Mouse (Mus musculus) limb, embryonic 15.5 days (tissue): Measurements from ENCODE around the gene Ckb. TPM values are rescaled to one million over a fixed set of nuclear protein-coding genes. Genes with fewer than 3 reads are reported as not detected.
A peak's percentile ranks its signal among the peaks of the same experiment; 100 is the strongest.

Experiments
- ATAC-seq: fragments of 200-750 bp; cut with Nextera tagmentation; 2 replicates; pipeline ENCODE4 v1.8.0; 2017; ENCODE audit warnings: low read depth, moderate TSS enrichment; ENCODE audit not compliant: insufficient number of reproducible peaks, low FRiP score, low TSS enrichment
- H3K27ac ChIP-seq: fragments of 300-500 bp; sonication (generic); 2 replicates; pipeline ENCODE4 v1.5.1; 2015; ENCODE audit warnings: moderate library complexity, mild to moderate bottlenecking, inconsistent platforms
- H3K27me3 ChIP-seq: fragments of 300-500 bp; sonication (generic); 2 replicates; pipeline ENCODE4 v1.6.1; 2015; ENCODE audit warnings: inconsistent platforms
- H3K36me3 ChIP-seq: fragments of 300-500 bp; sonication (generic); 2 replicates; pipeline ENCODE4 v1.6.1; 2015; ENCODE audit warnings: inconsistent platforms
- H3K4me1 ChIP-seq: fragments of 300-500 bp; sonication (generic); 2 replicates; pipeline ENCODE4 v1.6.1; 2015; ENCODE audit warnings: inconsistent platforms
- H3K4me2 ChIP-seq: fragments of 300-500 bp; sonication (generic); 2 replicates; pipeline ENCODE4 v1.6.1; 2015; ENCODE audit warnings: mild to moderate bottlenecking, inconsistent platforms
- H3K4me3 ChIP-seq: fragments of 300-500 bp; sonication (generic); 2 replicates; pipeline ENCODE4 v1.5.1; 2015; ENCODE audit warnings: mild to moderate bottlenecking, inconsistent platforms
- H3K9ac ChIP-seq: fragments of 300-500 bp; sonication (generic); 2 replicates; pipeline ENCODE4 v1.6.1; 2015; ENCODE audit warnings: inconsistent platforms
- H3K9me3 ChIP-seq: fragments of 300-500 bp; sonication (generic); 2 replicates; pipeline ENCODE4 v1.6.1; 2016; ENCODE audit warnings: inconsistent platforms
- WGBS: fragments of 180-500 bp; shearing (Covaris S2); methylation state at CpG from one replicate; pipeline ENCODE4 v1.1.7; 2015; 5-methylcytosine and 5-hydroxymethylcytosine counted together
- polyA plus RNA-seq: library from polyadenylated mRNA; unstranded; fragments of >200 nt; fragmentation: Nextera tagmentation; extraction: Ambion mirVana; gene quantifications from 2 replicates; pipeline ENCODE4 v1.2.1, GENCODE M21; 2015

The Ckb gene
- polyA plus RNA-seq, 1 experiment from 2014 or later, result 132 TPM

DNA sequence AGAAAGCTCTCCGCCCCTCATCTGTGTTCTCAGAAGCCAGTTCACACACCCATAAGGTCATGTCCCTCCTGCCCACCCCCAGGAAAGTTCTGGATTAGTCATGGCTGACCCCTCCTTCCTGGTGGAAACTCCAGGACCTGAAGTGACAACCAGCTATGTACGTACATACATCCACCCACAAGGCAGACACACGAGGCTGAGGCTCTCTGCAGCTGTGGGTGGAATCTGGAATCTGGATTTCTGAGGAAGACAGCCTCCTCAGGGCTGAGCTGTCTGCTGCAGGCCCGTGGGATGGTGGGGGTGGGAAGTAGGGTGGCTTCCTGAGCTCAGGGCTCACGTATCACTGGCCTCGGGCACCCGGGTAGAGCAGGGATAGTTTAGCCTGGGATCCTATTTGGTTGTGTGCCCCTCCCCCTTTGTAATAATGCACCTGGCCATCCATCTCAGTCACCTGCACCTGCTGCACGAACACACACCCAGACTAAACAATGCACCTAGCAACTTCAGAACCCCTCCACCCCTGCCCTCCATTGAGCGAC, 28.9 kb upstream of the Ckb start:
- Histone ChIP-seq H3K27ac (no peak overlapping the region), H3K4me1 (peaks cover 20% of the 10 kb centered on the region), H3K4me2 (no peak overlapping the region), H3K9me3 (no peaks in the 10 kb centered on the region), H3K9ac (no peak overlapping the region), H3K36me3 (no peaks in the 10 kb centered on the region), H3K4me3 (no peak overlapping the region), H3K27me3 (no peaks in the 10 kb centered on the region)
- no peak for ATAC-seq
- WGBS, result 53% methylated on average over 9 of the region's 9 CpGs

DNA sequence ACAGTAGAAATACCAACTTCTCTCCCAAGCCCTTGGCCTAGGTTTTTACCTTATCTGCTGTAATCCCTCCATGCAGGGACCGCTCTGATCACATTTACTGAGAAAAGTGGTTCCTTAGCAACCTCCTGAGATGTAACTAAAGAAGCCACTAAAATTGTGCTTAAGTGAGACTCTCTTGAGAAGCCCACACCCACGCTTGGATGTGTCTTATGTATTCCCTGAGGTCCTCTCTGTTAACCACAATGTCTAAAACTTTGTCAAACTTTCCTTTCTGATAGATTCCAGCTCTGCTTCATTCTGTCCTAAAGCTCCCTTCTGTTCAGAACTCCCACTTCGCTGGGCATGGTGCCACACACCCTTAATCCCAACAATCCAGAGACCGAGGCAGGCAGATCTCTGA, 27.4 kb upstream of the Ckb start:
- no peaks in the 10 kb centered on the region for H3K27me3 ChIP-seq
- H3K36me3 ChIP-seq, result no peaks in the 10 kb centered on the region
- WGBS, result 83% methylated on average over 4 of the region's 4 CpGs
- H3K4me1 ChIP-seq, result peaks cover 17% of the 10 kb centered on the region
- no peak overlapping the region for H3K27ac ChIP-seq
- H3K4me3 ChIP-seq, result no peak overlapping the region
- no peak for ATAC-seq
- H3K9ac ChIP-seq, result no peak overlapping the region
- no peak overlapping the region for H3K4me2 ChIP-seq
- H3K9me3 ChIP-seq, result no peaks in the 10 kb centered on the region

DNA sequence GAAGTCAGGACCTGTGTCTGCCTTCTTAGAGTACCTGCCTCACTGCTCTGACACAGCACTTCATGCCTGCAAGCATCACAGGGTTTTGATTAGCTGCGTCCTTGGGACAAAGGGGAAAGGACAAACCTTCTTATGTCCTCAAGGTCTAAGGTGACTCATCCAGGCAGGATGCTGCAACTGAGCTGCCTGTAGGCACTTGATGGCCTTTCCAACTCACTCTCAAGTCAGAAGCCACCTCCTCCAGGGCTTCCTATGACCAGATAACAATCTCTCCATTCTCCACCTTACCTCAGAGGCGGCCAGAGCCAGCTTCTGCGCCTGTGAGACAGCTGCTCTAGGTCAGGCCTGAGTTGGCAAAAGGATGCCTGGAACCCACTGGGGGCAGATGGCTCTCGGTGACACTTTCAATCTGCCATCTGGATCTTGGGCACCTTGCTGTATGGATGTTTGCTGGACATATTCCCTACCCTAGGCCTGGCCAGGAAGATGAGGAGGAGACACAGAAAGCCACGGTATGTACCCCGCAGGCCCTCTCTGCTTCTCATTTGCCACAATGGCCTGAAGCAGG, 26.3 kb upstream of the Ckb start:
- Histone ChIP-seq H3K27ac (no peak overlapping the region), H3K9me3 (no peaks in the 10 kb centered on the region), H3K9ac (0 out of 2 replicates have a peak overlapping the region, but pooled peaks have one; percentile 11), H3K27me3 (no peaks in the 10 kb centered on the region), H3K4me1 (peaks cover 25% of the 10 kb centered on the region), H3K36me3 (no peaks in the 10 kb centered on the region), H3K4me3 (no peak overlapping the region), H3K4me2 (no peak overlapping the region)
- ATAC-seq, result no peak
- 72% methylated on average over 6 of the region's 6 CpGs for WGBS

DNA sequence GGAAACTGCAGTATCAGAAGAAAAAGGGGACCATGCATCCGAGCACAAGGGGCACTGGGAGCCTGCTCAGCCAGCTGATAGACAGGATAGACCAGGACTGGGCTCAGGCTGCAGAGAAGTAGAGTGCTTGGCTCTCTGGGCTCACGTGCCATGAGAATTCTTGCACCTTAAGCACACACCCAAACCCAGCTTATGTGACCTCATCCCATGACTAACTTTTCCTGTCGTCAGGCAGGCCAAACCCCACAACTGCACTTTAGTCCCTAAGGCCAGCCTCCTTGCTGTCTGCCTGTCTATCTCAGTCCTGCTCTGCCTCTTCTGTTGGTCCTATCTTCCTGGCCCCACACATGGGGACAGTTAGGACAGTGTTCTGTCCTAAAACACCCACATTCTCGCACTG, 25.6 kb upstream of the Ckb start:
- ATAC-seq, result no peak
- peaks cover 32% of the 10 kb centered on the region for H3K4me1 ChIP-seq
- H3K27me3 ChIP-seq, result no peaks in the 10 kb centered on the region
- no peak overlapping the region for H3K4me3 ChIP-seq
- H3K36me3 ChIP-seq, result no peaks in the 10 kb centered on the region
- H3K4me2 ChIP-seq, result no peak overlapping the region
- no peak overlapping the region for H3K9ac ChIP-seq
- WGBS, result 62% methylated on average over 4 of the region's 4 CpGs
- no peak overlapping the region for H3K27ac ChIP-seq
- H3K9me3 ChIP-seq, result no peaks in the 10 kb centered on the region

DNA sequence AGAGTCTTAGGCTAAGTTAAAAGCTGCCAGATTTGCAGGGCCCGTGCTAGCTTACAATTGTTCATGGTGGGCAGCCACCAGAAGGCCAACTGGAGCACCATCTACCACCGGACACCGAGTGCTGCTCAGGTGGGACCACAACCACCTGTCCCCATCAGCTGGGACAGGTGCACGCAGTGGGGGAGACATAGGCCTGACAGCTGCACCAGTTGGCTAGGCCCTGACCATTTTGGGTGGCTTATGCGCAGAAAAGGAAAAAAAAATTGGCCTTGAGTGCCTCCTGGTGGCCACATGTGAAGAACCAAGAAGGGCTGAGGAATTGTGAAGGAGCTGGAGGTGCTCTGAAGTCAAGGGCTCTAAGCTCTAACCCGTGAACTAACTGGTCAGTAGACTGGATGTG, 24.1 kb upstream of the Ckb start:
- ATAC-seq, result no peak
- 31% methylated on average over 6 of the region's 6 CpGs for WGBS

DNA sequence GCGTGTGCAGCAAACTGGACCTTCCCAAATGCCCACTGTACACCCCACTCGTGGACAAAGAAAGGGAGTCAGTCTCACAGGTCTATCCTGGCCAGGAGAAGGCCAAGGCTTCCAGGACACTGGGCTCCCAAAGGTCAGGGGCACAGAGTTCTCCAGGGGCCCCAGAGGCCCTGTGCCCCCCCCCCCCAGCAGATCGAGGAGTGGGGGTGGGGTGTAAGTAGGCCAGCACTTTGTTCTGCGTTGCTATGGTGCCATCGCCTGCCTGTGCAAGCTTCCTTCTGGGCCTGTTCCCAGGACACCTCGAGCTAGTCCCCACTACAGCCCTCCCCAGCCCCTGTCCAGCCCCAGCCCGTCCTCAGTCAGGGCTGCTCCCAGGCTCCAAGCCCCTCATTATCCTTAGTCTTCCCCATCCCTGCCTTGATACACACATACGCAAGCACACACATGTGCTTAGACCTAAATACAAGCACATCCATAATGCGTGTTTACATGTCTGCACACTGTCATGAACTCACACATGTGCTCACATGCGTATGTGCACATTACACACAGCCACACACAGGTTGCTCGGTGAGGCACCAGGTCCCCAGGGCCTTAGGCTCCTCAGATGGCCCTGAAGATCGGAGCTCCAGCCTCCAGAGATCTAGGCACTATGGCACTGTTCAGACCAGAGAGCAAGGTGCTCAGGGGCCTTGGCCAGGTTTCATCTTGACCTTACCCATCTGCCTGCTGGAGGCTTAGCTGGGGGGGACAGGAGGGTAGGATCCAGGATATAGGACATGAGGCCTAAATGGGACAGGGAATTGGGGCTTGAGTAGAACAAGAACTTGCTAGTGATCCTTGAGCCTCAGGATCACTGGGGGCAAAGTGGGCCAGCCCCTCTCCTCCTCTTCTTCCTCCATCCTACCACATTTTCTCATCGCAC, 23.0 kb upstream of the Ckb start:
- Histone ChIP-seq H3K4me2 (no peak overlapping the region), H3K36me3 (no peaks in the 10 kb centered on the region), H3K27ac (no peak overlapping the region), H3K27me3 (no peaks in the 10 kb centered on the region), H3K9me3 (no peaks in the 10 kb centered on the region), H3K4me1 (peaks cover 45% of the 10 kb centered on the region), H3K9ac (no peak overlapping the region), H3K4me3 (no peak overlapping the region)
- ATAC-seq, result no peak
- WGBS, result 62% methylated on average over 13 of the region's 13 CpGs

More for the DNA sequence above, 24.1 kb upstream of the Ckb start:
- Histone ChIP-seq H3K4me1 (peaks cover 41% of the 10 kb centered on the region), H3K4me3 (no peak overlapping the region), H3K9ac (no peak overlapping the region), H3K36me3 (no peaks in the 10 kb centered on the region), H3K27ac (no peak overlapping the region; the same call in 1 of the 2 replicates), H3K9me3 (no peaks in the 10 kb centered on the region), H3K27me3 (no peaks in the 10 kb centered on the region), H3K4me2 (no peak overlapping the region)

DNA sequence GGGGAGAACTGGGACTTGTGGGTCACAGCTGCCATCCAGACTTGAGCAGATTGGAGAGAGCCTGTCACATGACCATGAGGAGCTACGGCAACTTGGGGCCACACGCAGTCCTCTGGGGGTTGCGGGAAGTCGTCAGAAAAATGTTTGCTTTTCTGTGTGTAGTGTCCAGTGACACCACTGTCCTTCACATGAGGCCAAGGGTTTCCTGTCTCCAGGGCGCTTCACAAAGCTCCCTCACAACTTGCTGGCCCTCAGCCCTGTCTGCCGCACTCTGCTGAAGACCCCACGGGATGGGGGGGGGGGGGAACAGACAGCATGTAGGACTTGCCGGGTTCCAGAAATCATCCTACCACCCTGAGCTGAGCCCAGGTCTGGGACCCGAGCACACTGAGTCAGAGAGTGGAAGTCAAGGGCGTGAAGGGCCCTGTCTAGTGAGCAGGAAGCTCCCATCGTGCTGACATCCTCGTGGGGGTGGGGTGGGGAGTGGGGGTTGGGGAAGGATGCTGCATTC, 22.2 kb upstream of the Ckb start:
- 33% methylated on average over 12 of the region's 12 CpGs for WGBS

DNA sequence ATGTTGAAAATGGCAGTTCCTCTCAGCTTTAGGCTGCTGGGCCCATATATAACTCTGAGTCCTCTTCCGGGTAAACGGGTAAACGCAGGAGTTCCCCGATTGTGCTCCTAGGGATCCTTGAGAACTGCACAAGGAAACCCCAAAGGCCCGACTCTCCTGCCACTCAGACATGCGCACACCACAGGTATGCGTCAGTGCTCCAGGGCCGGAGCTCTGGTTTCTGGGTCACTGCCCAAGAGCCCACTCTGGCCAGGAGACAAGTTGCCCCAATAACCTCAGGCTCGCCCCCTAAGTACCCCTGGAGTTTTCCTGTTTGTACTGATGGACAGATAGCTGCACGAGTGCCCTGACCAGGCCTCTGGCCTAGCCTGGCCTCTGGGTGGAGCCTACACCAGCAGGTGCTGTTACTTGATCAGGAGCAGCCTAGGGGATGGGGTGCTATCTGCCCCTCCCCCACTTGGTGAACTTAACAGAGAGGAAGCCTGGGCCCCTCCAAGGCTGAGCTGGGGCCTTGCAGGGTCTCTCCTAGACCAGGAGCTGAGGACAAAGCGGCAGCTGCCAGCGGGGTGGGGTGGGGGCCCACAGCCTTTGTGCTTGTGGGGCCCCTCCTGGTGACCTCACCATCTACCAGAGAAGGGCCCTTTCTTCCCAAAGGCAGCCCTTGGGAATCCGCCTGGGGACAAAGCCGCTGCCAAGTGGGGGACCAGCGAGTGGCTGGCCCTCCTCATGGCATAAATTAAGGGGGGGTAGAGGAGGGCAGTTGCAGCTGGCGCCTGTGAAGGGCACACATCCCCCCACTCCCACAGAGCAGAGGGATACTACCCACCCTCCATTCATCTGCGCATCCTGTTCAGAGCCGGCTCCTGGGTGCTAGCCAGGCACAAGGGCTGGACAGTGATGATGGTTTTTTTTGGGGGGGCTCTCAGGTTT, 21.5 kb upstream of the Ckb start:
- Histone ChIP-seq H3K9ac (no peak overlapping the region), H3K4me1 (peaks cover 48% of the 10 kb centered on the region), H3K27me3 (no peaks in the 10 kb centered on the region), H3K4me2 (no peak overlapping the region), H3K36me3 (no peaks in the 10 kb centered on the region), H3K4me3 (no peak overlapping the region), H3K9me3 (no peaks in the 10 kb centered on the region), H3K27ac (peak overlapping the region; percentile 47)
- 41% methylated on average over 18 of the region's 18 CpGs for WGBS
- peak; percentile 54 for ATAC-seq

More for the DNA sequence above, 22.2 kb upstream of the Ckb start:
- no peaks in the 10 kb centered on the region for H3K36me3 ChIP-seq
- no peak overlapping the region for H3K4me3 ChIP-seq
- peak overlapping the region; percentile 47 for H3K27ac ChIP-seq
- no peak overlapping the region for H3K9ac ChIP-seq
- H3K4me1 ChIP-seq, result peaks cover 47% of the 10 kb centered on the region
- no peaks in the 10 kb centered on the region for H3K27me3 ChIP-seq
- no peak overlapping the region for H3K4me2 ChIP-seq
- H3K9me3 ChIP-seq, result no peaks in the 10 kb centered on the region
- no peak for ATAC-seq

DNA sequence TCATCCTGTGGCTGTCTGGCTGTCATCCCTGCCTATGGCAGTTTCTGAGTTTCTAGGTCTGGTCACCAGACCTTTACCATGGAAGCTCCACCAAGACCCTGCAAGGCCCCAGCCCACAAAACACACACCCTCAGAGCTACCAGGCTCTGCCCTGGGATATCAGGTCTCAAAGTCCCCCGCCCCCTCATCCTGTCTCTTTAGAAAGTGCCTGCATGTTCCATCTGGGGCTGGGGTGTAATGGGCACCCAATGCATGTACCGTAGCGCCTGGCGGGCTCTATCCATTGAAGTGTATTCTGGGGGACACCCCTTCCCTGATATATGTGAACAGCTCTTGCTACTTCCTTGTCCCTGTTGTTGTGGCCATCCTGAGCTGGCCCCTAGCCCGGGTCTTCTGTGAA, 20.8 kb upstream of the Ckb start:
- 85% methylated on average over 5 of the region's 5 CpGs for WGBS
- Histone ChIP-seq H3K4me1 (peaks cover 51% of the 10 kb centered on the region), H3K36me3 (no peaks in the 10 kb centered on the region), H3K4me3 (no peak overlapping the region), H3K9me3 (no peaks in the 10 kb centered on the region), H3K27ac (0 out of 2 replicates have a peak overlapping the region, but pooled peaks have one; percentile 27), H3K4me2 (no peak overlapping the region), H3K9ac (no peak overlapping the region), H3K27me3 (no peaks in the 10 kb centered on the region)
- no peak for ATAC-seq

DNA sequence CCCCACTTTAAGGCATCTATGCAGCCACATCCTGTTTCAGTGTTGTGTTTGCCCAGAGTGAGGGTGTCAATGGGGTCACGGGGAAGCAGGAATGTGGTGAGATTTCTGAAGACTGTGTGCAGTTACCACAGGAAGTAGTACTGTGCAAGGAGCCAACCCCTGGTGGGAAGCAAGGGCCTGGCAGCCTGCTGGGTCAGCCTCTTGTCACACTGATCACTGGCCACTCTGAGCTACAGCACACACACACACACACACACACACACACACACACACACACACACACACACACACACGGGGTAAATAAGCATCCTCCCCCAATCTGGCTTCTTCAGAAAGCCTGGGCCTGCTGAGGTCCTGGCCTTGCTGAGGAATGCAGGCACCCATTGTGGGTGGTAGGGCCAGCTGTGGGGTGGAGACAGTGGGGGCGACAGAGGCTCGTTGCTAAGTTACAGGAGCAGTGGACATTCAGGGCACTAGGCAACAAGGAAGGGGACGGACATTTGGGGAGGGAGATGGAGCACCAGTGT, 19.3 kb upstream of the Ckb start:
- Histone ChIP-seq H3K36me3 (no peaks in the 10 kb centered on the region), H3K9me3 (no peaks in the 10 kb centered on the region), H3K9ac (no peak overlapping the region), H3K4me3 (no peak overlapping the region), H3K27ac (0 out of 2 replicates have a peak overlapping the region, but pooled peaks have one; percentile 17), H3K4me1 (peaks cover 63% of the 10 kb centered on the region), H3K27me3 (no peaks in the 10 kb centered on the region), H3K4me2 (no peak overlapping the region)
- 36% methylated on average over 5 of the region's 5 CpGs for WGBS
- no peak for ATAC-seq

DNA sequence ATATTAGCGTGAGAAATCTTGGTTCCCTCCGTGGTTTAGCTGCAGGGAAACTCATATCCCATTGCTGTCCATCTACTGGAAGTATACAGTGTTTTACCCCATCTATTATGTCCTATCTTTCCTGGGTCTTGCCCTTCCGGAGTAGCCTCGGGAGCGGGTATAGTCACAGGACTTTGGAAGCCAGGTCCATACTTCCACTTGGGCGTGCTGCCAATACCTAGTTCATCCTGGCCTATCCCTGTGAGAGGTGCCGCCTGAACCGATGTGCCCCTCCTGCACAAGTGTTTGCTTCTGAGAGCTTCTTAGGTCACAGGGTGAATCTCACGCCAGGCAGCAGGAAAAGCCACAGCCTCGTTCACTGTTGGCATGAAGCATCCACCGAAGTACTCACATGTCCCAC, 17.3 kb upstream of the Ckb start:
- ATAC-seq, result no peak
- peaks cover 50% of the 10 kb centered on the region for H3K4me1 ChIP-seq
- 0 out of 2 replicates have a peak overlapping the region, but pooled peaks have one; percentile 27 for H3K27ac ChIP-seq
- no peaks in the 10 kb centered on the region for H3K27me3 ChIP-seq
- H3K9ac ChIP-seq, result no peak overlapping the region
- no peak overlapping the region for H3K4me3 ChIP-seq
- H3K9me3 ChIP-seq, result no peaks in the 10 kb centered on the region
- no peak overlapping the region for H3K4me2 ChIP-seq
- H3K36me3 ChIP-seq, result no peaks in the 10 kb centered on the region
- WGBS, result 77% methylated on average over 11 of the region's 11 CpGs
